Mouse (Mus musculus) myocyte (in vitro differentiated cells): ENCODE measurements around the gene Serinc5. TPM values are rescaled to one million over a fixed set of nuclear protein-coding genes. Genes with fewer than 3 reads are reported as not detected.

Experiments
- H3K27me3 ChIP-seq: one replicate; pipeline ENCODE4 v1.6.1; 2011; ENCODE audit not compliant: control insufficient read depth, insufficient read depth, insufficient read length
- H3K36me3 ChIP-seq: one replicate; pipeline ENCODE4 v1.6.1; 2011; ENCODE audit not compliant: control insufficient read depth, insufficient read depth
- H3K4me2 ChIP-seq: one replicate; pipeline ENCODE4 v1.6.1; 2011; ENCODE audit warnings: low read depth, control low read depth
- H3K4me3 ChIP-seq: one replicate; pipeline ENCODE4 v1.5.1; 2011; ENCODE audit warnings: mild to moderate bottlenecking, control low read depth, moderate library complexity
- H3K79me2 ChIP-seq: one replicate; pipeline ENCODE4 v1.6.1; 2011; ENCODE audit not compliant: control insufficient read depth, insufficient read depth
- H3ac ChIP-seq: one replicate; pipeline ENCODE4 v1.6.1; 2011; ENCODE audit not compliant: control insufficient read depth, insufficient read length
- CEBPB ChIP-seq: IDR thresholded peaks from 2 replicates; pipeline ENCODE4 v1.6.1; 2011; ENCODE audit warnings: mild to moderate bottlenecking, moderate library complexity; ENCODE audit not compliant: poor library complexity, insufficient read depth, severe bottlenecking
- E2F4 ChIP-seq: IDR thresholded peaks from one replicate; pipeline ENCODE4 v1.6.1; 2011; ENCODE audit warnings: mild to moderate bottlenecking, control low read depth, moderate library complexity; ENCODE audit not compliant: insufficient read depth
- MAX ChIP-seq: IDR thresholded peaks from one replicate; pipeline ENCODE4 v1.6.1; 2011; ENCODE audit warnings: low read depth, mild to moderate bottlenecking, control low read depth
- MYOD1 ChIP-seq, 3 experiments: IDR thresholded peaks; one replicate each; pipeline ENCODE4 v1.6.1; 2011; ENCODE audit warnings: control low read depth in 2 of 3, low read depth in 2 of 3, mild to moderate bottlenecking in 2 of 3, moderate library complexity in 1 of 3; ENCODE audit not compliant: insufficient read length in 2 of 3, control insufficient read depth in 1 of 3
- MYOG ChIP-seq, 3 experiments: IDR thresholded peaks; one replicate each; pipeline ENCODE4 v1.6.1; 2011; ENCODE audit warnings: control low read depth in 2 of 3, low read depth in 2 of 3, mild to moderate bottlenecking in 2 of 3; ENCODE audit not compliant: insufficient read length in 2 of 3, control insufficient read depth in 1 of 3, insufficient read depth in 1 of 3
- POLR2A ChIP-seq: IDR thresholded peaks from one replicate; pipeline ENCODE4 v1.6.1; 2011; ENCODE audit warnings: low read depth, mild to moderate bottlenecking, control low read depth, moderate library complexity; ENCODE audit not compliant: insufficient read length
- POLR2AphosphoS2 ChIP-seq: IDR thresholded peaks from one replicate; pipeline ENCODE4 v1.6.1; 2011; ENCODE audit warnings: low read depth, control low read depth; ENCODE audit not compliant: insufficient read length
- REST ChIP-seq: IDR thresholded peaks from one replicate; pipeline ENCODE4 v1.6.1; 2011; ENCODE audit warnings: mild to moderate bottlenecking, control low read depth, moderate library complexity; ENCODE audit not compliant: insufficient read depth, insufficient read length
- SRF ChIP-seq: IDR thresholded peaks from one replicate; pipeline ENCODE4 v1.6.1; 2011; ENCODE audit warnings: low read depth; ENCODE audit not compliant: control insufficient read depth, insufficient read length
- TCF12 ChIP-seq: IDR thresholded peaks from one replicate; pipeline ENCODE4 v1.6.1; 2011; ENCODE audit warnings: mild to moderate bottlenecking, control low read depth; ENCODE audit not compliant: poor library complexity, insufficient read depth, severe bottlenecking
- TCF3 ChIP-seq: IDR thresholded peaks from one replicate; pipeline ENCODE4 v1.6.1; 2011; ENCODE audit warnings: low read depth, control low read depth; ENCODE audit not compliant: insufficient read length
- USF1 ChIP-seq: IDR thresholded peaks from one replicate; pipeline ENCODE4 v1.6.1; 2011; ENCODE audit warnings: low read depth, mild to moderate bottlenecking, control low read depth, moderate library complexity
- polyA plus RNA-seq: library from polyadenylated mRNA; unstranded; fragments of >200 nt; fragmentation: generic; extraction: Trizol; gene quantifications from one replicate; pipeline ENCODE4 v1.2.1, GENCODE M21; 2012; ENCODE audit warnings: missing spikeins

The Serinc5 gene
- polyA plus RNA-seq, 1 experiment, result 5.4 TPM

DNA sequence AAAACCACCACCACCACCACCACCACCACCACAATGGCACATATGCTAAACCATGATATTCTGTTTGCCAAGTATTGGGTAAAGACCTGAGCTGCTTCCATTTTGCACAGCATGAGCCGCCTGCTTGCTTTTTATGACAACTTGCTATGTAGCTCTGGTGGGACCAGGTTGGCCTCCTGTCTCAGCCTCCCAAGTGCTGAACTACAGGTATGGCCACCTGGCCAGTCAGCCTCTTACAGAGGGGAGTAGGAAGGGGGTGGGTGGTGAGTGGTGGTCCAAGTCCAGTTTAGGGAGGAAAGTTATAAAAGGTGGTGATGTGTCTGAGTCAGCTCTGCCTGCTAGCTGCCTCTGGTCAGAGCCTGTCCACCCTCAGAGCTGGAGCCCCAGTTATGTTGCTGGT lies 15.3 kb downstream of the Serinc5 start:
- Histone ChIP-seq H3K27me3 (no peaks in the 10 kb centered on the region), H3K79me2 (no peaks in the 10 kb centered on the region), H3K36me3 (no peaks in the 10 kb centered on the region), H3ac (no peak overlapping the region), H3K4me2 (no peak overlapping the region), H3K4me3 (no peak overlapping the region)
- no peak for TF ChIP-seq CEBPB
- no peak for TF ChIP-seq MAX
- no peak for TF ChIP-seq SRF
- no peak for TF ChIP-seq POLR2AphosphoS2
- no peak for TF ChIP-seq MYOG (IDR thresholded peaks at IDR 0.05; ENCODE audit: control insufficient read depth in 1 of 3, insufficient read depth in 1 of 3, insufficient read length in 2 of 3, low read depth in 2 of 3)
- no peak for TF ChIP-seq TCF3
- TF ChIP-seq TCF12, result no peak
- TF ChIP-seq REST, result no peak
- TF ChIP-seq E2F4, result no peak
- TF ChIP-seq USF1, result no peak

- Histone ChIP-seq H3ac (no peak overlapping the region), H3K36me3 (no peaks in the 10 kb centered on the region), H3K27me3 (no peaks in the 10 kb centered on the region), H3K4me2 (no peak overlapping the region), H3K4me3 (no peak overlapping the region), H3K79me2 (no peaks in the 10 kb centered on the region)
- TF ChIP-seq MAX (no peak), SRF (no peak), E2F4 (no peak), CEBPB (no peak), POLR2A (no peak), USF1 (no peak), MYOD1 (IDR thresholded peaks at IDR 0.05; ENCODE audit: control insufficient read depth in 1 of 3, insufficient read length in 2 of 3, low read depth in 2 of 3) (no peak), REST (no peak), TCF12 (no peak), MYOG (IDR thresholded peaks at IDR 0.05; ENCODE audit: control insufficient read depth in 1 of 3, insufficient read depth in 1 of 3, insufficient read length in 2 of 3, low read depth in 2 of 3) (no peak), POLR2AphosphoS2 (no peak), TCF3 (no peak)
Observed at GRCm38 (mm10) chr13:92626725-92627124, 15.8 kb downstream of the Serinc5 start.

DNA sequence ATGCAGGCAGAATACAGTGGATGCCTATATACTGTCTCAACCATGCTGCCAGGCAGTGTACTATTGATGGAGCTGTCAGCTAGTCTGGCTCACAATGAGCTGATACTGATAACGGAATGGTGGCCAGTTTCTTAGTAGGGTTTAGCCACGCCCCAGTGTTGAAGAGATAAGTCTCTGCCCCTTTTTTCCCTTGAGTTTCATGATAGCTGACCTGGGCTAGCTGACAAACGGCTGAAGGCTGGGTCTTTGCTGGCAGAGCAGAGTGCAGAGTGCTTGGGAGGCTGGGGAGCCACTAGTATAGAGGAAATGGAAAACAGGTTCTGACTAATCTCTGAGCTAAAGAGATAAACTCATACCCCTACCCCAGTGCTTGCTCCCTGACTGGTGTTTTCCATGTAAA lies 18.6 kb downstream of the Serinc5 start:
- H3K79me2 ChIP-seq, result no peaks in the 10 kb centered on the region
- TF ChIP-seq USF1 (no peak), MYOG (IDR thresholded peaks at IDR 0.05; ENCODE audit: control insufficient read depth in 1 of 3, insufficient read depth in 1 of 3, insufficient read length in 2 of 3, low read depth in 2 of 3) (no peak), E2F4 (no peak), POLR2AphosphoS2 (no peak), TCF3 (no peak), MYOD1 (IDR thresholded peaks at IDR 0.05; ENCODE audit: control insufficient read depth in 1 of 3, insufficient read length in 2 of 3, low read depth in 2 of 3) (no peak), CEBPB (no peak), REST (no peak), TCF12 (no peak), MAX (no peak), POLR2A (no peak), SRF (no peak)
- no peak overlapping the region for H3K4me2 ChIP-seq
- H3K27me3 ChIP-seq, result no peaks in the 10 kb centered on the region
- H3ac ChIP-seq, result no peak overlapping the region
- H3K4me3 ChIP-seq, result no peak overlapping the region
- H3K36me3 ChIP-seq, result no peaks in the 10 kb centered on the region

GRCm38 (mm10) chr13:92631450-92631849 lies 20.6 kb downstream of the Serinc5 start:
- H3K36me3 ChIP-seq, result no peaks in the 10 kb centered on the region
- no peaks in the 10 kb centered on the region for H3K27me3 ChIP-seq
- no peak overlapping the region for H3K4me2 ChIP-seq
- H3K79me2 ChIP-seq, result no peaks in the 10 kb centered on the region
- no peak overlapping the region for H3K4me3 ChIP-seq
- H3ac ChIP-seq, result no peak overlapping the region
- TF ChIP-seq SRF (no peak), TCF3 (no peak), POLR2AphosphoS2 (no peak), MYOD1 (IDR thresholded peaks at IDR 0.05; ENCODE audit: control insufficient read depth in 1 of 3, insufficient read length in 2 of 3, low read depth in 2 of 3) (no peak), USF1 (no peak)

- no peak overlapping the region for H3K4me2 ChIP-seq
- H3K4me3 ChIP-seq, result no peak overlapping the region
- TF ChIP-seq CEBPB (no peak), POLR2AphosphoS2 (no peak), MYOG (IDR thresholded peaks at IDR 0.05; ENCODE audit: control insufficient read depth in 1 of 3, insufficient read depth in 1 of 3, insufficient read length in 2 of 3, low read depth in 2 of 3) (no peak), E2F4 (no peak), REST (no peak), POLR2A (no peak)
- H3K36me3 ChIP-seq, result no peaks in the 10 kb centered on the region
- no peaks in the 10 kb centered on the region for H3K79me2 ChIP-seq
- H3ac ChIP-seq, result no peak overlapping the region
- H3K27me3 ChIP-seq, result no peaks in the 10 kb centered on the region
Observed at GRCm38 (mm10) chr13:92632550-92632949, 21.7 kb downstream of the Serinc5 start.
